Mouse (Mus musculus) small intestine, adult 2 months (tissue): ENCODE results near the gene Zfp607a. TPM values are rescaled to one million over a fixed set of nuclear protein-coding genes. Genes with fewer than 3 reads are reported as not detected.
"Not testable (repeated sequence)": the region's sequence is repeated elsewhere in the genome, so short reads cannot be mapped to it uniquely, and the experiment has no call there.

Experiments
- H3K27ac ChIP-seq: fragments of 200-500 bp; 2 replicates; pipeline ENCODE4 v1.5.1; 2012; ENCODE audit warnings: low read depth, low read length, control low read depth, inconsistent platforms; ENCODE audit not compliant: insufficient read depth
- H3K27me3 ChIP-seq: fragments of 200-500 bp; 2 replicates; pipeline ENCODE4 v1.6.1; 2012; ENCODE audit warnings: mild to moderate bottlenecking, moderate library complexity, low read length, inconsistent platforms; ENCODE audit not compliant: control insufficient read depth, insufficient read depth
- H3K36me3 ChIP-seq: fragments of 200-500 bp; 2 replicates; pipeline ENCODE4 v1.6.1; 2012; ENCODE audit warnings: mild to moderate bottlenecking, low read length, control low read depth, inconsistent platforms; ENCODE audit not compliant: control insufficient read depth, insufficient read depth
- H3K4me1 ChIP-seq: fragments of 200-500 bp; 2 replicates; pipeline ENCODE4 v1.6.1; 2012; ENCODE audit warnings: low read length, inconsistent platforms, mixed read lengths; ENCODE audit not compliant: control insufficient read depth, insufficient read depth, insufficient read length
- H3K4me3 ChIP-seq: fragments of 200-500 bp; 2 replicates; pipeline ENCODE4 v1.5.1; 2012; ENCODE audit warnings: low read depth, mild to moderate bottlenecking, control low read depth, inconsistent platforms, low read length, moderate library complexity
- CTCF ChIP-seq: fragments of 200-500 bp; IDR thresholded peaks from 2 replicates; pipeline ENCODE4 v1.5.1; 2012; ENCODE audit warnings: low read depth, mild to moderate bottlenecking, control low read depth, inconsistent platforms, low read length, moderate library complexity, mixed read lengths; ENCODE audit not compliant: insufficient replicate concordance, insufficient read length; ENCODE audit errors: extremely low read depth
- POLR2A ChIP-seq: fragments of 200-500 bp; IDR thresholded peaks from 2 replicates; pipeline ENCODE4 v1.6.1; 2012; ENCODE audit warnings: low read depth, mild to moderate bottlenecking, control low read depth, inconsistent platforms, low read length, moderate library complexity
- WGBS: fragments of 180-500 bp; shearing (Covaris S2); methylation state at CpG from one replicate; pipeline ENCODE4 v1.1.7; 2018; 5-methylcytosine and 5-hydroxymethylcytosine counted together
- polyA plus RNA-seq: library from polyadenylated mRNA; depleted of rRNA; stranded (reverse); fragments of >200 nt; gene quantifications from 2 replicates; pipeline ENCODE4 v1.2.3, GENCODE M21; 2012

Zfp607a gene
- polyA plus RNA-seq, 1 experiment: 0.13 TPM

- H3K4me3 ChIP-seq: no peak overlapping the region
- no peak overlapping the region for H3K27ac ChIP-seq
- no peaks in the 10 kb centered on the region for H3K27me3 ChIP-seq
- TF ChIP-seq POLR2A (no peak), CTCF (no peak)
- 96% methylated on average over 7 of the region's 7 CpGs for WGBS
- H3K4me1 ChIP-seq: peaks cover 1% of the 10 kb centered on the region; the same call in 1 of the 2 replicates
- H3K36me3 ChIP-seq: peaks cover 3% of the 10 kb centered on the region; the same call in 1 of the 2 replicates
Observed at GRCm38 (mm10) chr7:27839596-27839995, 17.7 kb upstream of the Zfp607a start.

- WGBS: 94% methylated on average over 6 of the region's 6 CpGs
- peaks cover 1% of the 10 kb centered on the region; the same call in 1 of the 2 replicates for H3K4me1 ChIP-seq
- H3K27ac ChIP-seq: no peak overlapping the region
- TF ChIP-seq CTCF: no peak
- TF ChIP-seq POLR2A: no peak
- H3K36me3 ChIP-seq: peaks cover 7% of the 10 kb centered on the region
- no peaks in the 10 kb centered on the region for H3K27me3 ChIP-seq
- no peak overlapping the region for H3K4me3 ChIP-seq
Observed at GRCm38 (mm10) chr7:27840104-27840503, 17.2 kb upstream of the Zfp607a start.

- TF ChIP-seq CTCF (no peak), POLR2A (no peak)
- H3K27me3 ChIP-seq: no peaks in the 10 kb centered on the region
- peak overlapping the region; percentile 82; the same call in 1 of the 2 replicates for H3K4me3 ChIP-seq
- peaks cover 5% of the 10 kb centered on the region for H3K36me3 ChIP-seq
- WGBS: 20% methylated on average over 10 of the region's 10 CpGs
- H3K27ac ChIP-seq: peak overlapping the region; percentile 86
- no peaks in the 10 kb centered on the region for H3K4me1 ChIP-seq
Observed at GRCm38 (mm10) chr7:27859301-27860251, 2.2 kb downstream of the Zfp607a start.

- under 1% methylated on average over 22 of the region's 22 CpGs for WGBS
- no peaks in the 10 kb centered on the region for H3K27me3 ChIP-seq
Observed at GRCm38 (mm10) chr7:27860396-27861235, 3.3 kb downstream of the Zfp607a start.

GRCm38 (mm10) chr7:27862578-27862977, 5.3 kb downstream of the Zfp607a start:
- H3K4me1 ChIP-seq, H3K27me3 ChIP-seq, H3K27ac ChIP-seq, H3K4me3 ChIP-seq: not testable (repeated sequence)
- WGBS: 87% methylated on average over 5 of the region's 5 CpGs
- peaks cover 20% of the 10 kb centered on the region for H3K36me3 ChIP-seq

More at GRCm38 (mm10) chr7:27860396-27861235, 3.3 kb downstream of the Zfp607a start:
- Histone ChIP-seq H3K4me3 (peak overlapping the region; percentile 82), H3K27ac (peak overlapping the region; percentile 86), H3K36me3 (peaks cover 11% of the 10 kb centered on the region), H3K4me1 (no peaks in the 10 kb centered on the region)
- peak; percentile 49; the same call in 1 of the 2 replicates for TF ChIP-seq POLR2A
- TF ChIP-seq CTCF: no peak; the same call in 1 of the 2 replicates

GRCm38 (mm10) chr7:27881721-27882120, 24.4 kb downstream of the Zfp607a start:
- no peak for TF ChIP-seq POLR2A
- TF ChIP-seq CTCF: no peak
- H3K4me1 ChIP-seq: no peaks in the 10 kb centered on the region
- H3K4me3 ChIP-seq: no peak overlapping the region
- peaks cover 25% of the 10 kb centered on the region for H3K36me3 ChIP-seq
- no peak overlapping the region for H3K27ac ChIP-seq
- H3K27me3 ChIP-seq: no peaks in the 10 kb centered on the region
- WGBS: 98% methylated on average over 4 of the region's 4 CpGs

GRCm38 (mm10) chr7:27900601-27901000, 43.3 kb downstream of the Zfp607a start:
- no peak overlapping the region for H3K27ac ChIP-seq
- no peak for TF ChIP-seq CTCF
- TF ChIP-seq POLR2A: no peak
- H3K4me3 ChIP-seq: no peak overlapping the region
- H3K36me3 ChIP-seq: no peaks in the 10 kb centered on the region
- no peaks in the 10 kb centered on the region for H3K27me3 ChIP-seq
- no peaks in the 10 kb centered on the region for H3K4me1 ChIP-seq
- WGBS: 89% methylated on average over 4 of the region's 4 CpGs
